Mouse (Mus musculus) spleen, adult 2 months (tissue): ENCODE data around the gene Mapkapk5.

Experiments used
- CTCF ChIP-seq: fragments of 200-500 bp; IDR thresholded peaks from 2 replicates; pipeline ENCODE4 v1.5.1; 2011; ENCODE audit warnings: mild to moderate bottlenecking, inconsistent platforms; ENCODE audit not compliant: insufficient read depth, insufficient read length, insufficient replicate concordance; ENCODE audit errors: extremely low read depth
- POLR2A ChIP-seq: fragments of 200-500 bp; IDR thresholded peaks from 2 replicates; pipeline ENCODE4 v1.6.1; 2011; ENCODE audit warnings: low read depth, low read length, inconsistent platforms

- TF ChIP-seq CTCF = no peak
- TF ChIP-seq POLR2A = no peak
Observed at GRCm38 (mm10) chr5:121591417-121592063, 45.8 kb upstream of the Mapkapk5 start.
